Mouse (Mus musculus) thymus, postnatal 14 days (tissue): ENCODE data around the gene 1700001P01Rik.
A peak's percentile ranks its signal among the peaks of the same experiment; 100 is the strongest.

ENCODE experiments used
- DNase-seq: peaks from one replicate; pipeline ENCODE4 v3.0.0; 2021

1700001P01Rik gene

GRCm38 (mm10) chr11:97809235-97810121, 33.8 kb upstream of the 1700001P01Rik start:
- DNase-seq, result no peak

- peak; percentile 29 for DNase-seq
These were observed 33.0 kb upstream of the 1700001P01Rik start for GRCm38 (mm10) chr11:97808621-97809234.

GRCm38 (mm10) chr11:97808093-97808492, 32.4 kb upstream of the 1700001P01Rik start:
- peak; percentile 74 for DNase-seq

- DNase-seq, result no peak
These were observed 31.9 kb upstream of the 1700001P01Rik start for GRCm38 (mm10) chr11:97807626-97808025.

- DNase-seq, result no peak
These were observed 30.9 kb upstream of the 1700001P01Rik start for GRCm38 (mm10) chr11:97806613-97806964.

GRCm38 (mm10) chr11:97805662-97806612, 30.2 kb upstream of the 1700001P01Rik start:
- no peak for DNase-seq

- DNase-seq, result no peak
These were observed 29.3 kb upstream of the 1700001P01Rik start for GRCm38 (mm10) chr11:97804841-97805661.

- no peak for DNase-seq
These were observed 28.1 kb upstream of the 1700001P01Rik start for GRCm38 (mm10) chr11:97803847-97804246.

GRCm38 (mm10) chr11:97802495-97802894, 26.8 kb upstream of the 1700001P01Rik start:
- DNase-seq, result no peak

- DNase-seq, result no peak
These were observed 26.4 kb upstream of the 1700001P01Rik start for GRCm38 (mm10) chr11:97802194-97802470.

GRCm38 (mm10) chr11:97801409-97802193, 25.9 kb upstream of the 1700001P01Rik start:
- DNase-seq, result peak; percentile 31

- DNase-seq, result peak; percentile 47
These were observed 25.1 kb upstream of the 1700001P01Rik start for GRCm38 (mm10) chr11:97800691-97801408.

- peak; percentile 88 for DNase-seq
These were observed 24.4 kb upstream of the 1700001P01Rik start for GRCm38 (mm10) chr11:97799994-97800690.

- peak; percentile 88 for DNase-seq
These were observed 23.7 kb upstream of the 1700001P01Rik start for GRCm38 (mm10) chr11:97799146-97799993.

GRCm38 (mm10) chr11:97798782-97799145, 23.0 kb upstream of the 1700001P01Rik start, which contains the start of gene Lasp1:
TSS of gene Lasp1 (plus strand) at chr11:97799000.
- peak; percentile 93 for DNase-seq

GRCm38 (mm10) chr11:97798083-97798435, 22.3 kb upstream of the 1700001P01Rik start:
- DNase-seq, result no peak

- DNase-seq, result no peak
These were observed 21.8 kb upstream of the 1700001P01Rik start for GRCm38 (mm10) chr11:97797369-97798082.

- DNase-seq, result peak; percentile 83
These were observed 21.2 kb upstream of the 1700001P01Rik start for GRCm38 (mm10) chr11:97796910-97797309.

- DNase-seq, result peak; percentile 74
These were observed 17.4 kb upstream of the 1700001P01Rik start for GRCm38 (mm10) chr11:97793165-97793564.
